Mouse (Mus musculus) hindbrain, embryonic 11.5 days (tissue): ENCODE data around the gene Tpbpa. TPM values are rescaled to one million over a fixed set of nuclear protein-coding genes. Genes with fewer than 3 reads are reported as not detected.
"Not testable (repeated sequence)": the region's sequence is repeated elsewhere in the genome, so short reads cannot be mapped to it uniquely, and the experiment has no call there.

ENCODE experiments used
- ATAC-seq: fragments of 200-750 bp; cut with Nextera tagmentation; 2 replicates; pipeline ENCODE4 v1.8.0; 2017; ENCODE audit warnings: mild to moderate bottlenecking, moderate TSS enrichment, moderate library complexity; ENCODE audit not compliant: low FRiP score
- DNase-seq: peaks from one replicate; pipeline ENCODE4 v3.0.0-alpha.2; 2015; ENCODE audit warnings: low spot score
- H3K27ac ChIP-seq: fragments of 300-500 bp; sonication (generic); 2 replicates; pipeline ENCODE4 v1.5.1; 2014; ENCODE audit warnings: mild to moderate bottlenecking, low read depth, low read length
- H3K27me3 ChIP-seq: fragments of 300-500 bp; sonication (generic); 2 replicates; pipeline ENCODE4 v1.6.1; 2014; ENCODE audit warnings: mild to moderate bottlenecking, low read length, moderate library complexity, mixed read lengths; ENCODE audit not compliant: control insufficient read depth, insufficient read depth
- H3K36me3 ChIP-seq: fragments of 300-500 bp; sonication (generic); 2 replicates; pipeline ENCODE4 v1.6.1; 2014; ENCODE audit warnings: mild to moderate bottlenecking, low read length, moderate library complexity, mixed read lengths; ENCODE audit not compliant: control insufficient read depth, insufficient read depth
- H3K4me1 ChIP-seq: fragments of 300-500 bp; sonication (generic); replicated peaks from 2 replicates; pipeline ENCODE4 v1.6.1; 2014; ENCODE audit warnings: low read length, mixed read lengths; ENCODE audit not compliant: control insufficient read depth, insufficient read depth
- H3K4me2 ChIP-seq: fragments of 300-500 bp; sonication (generic); replicated peaks from 2 replicates; pipeline ENCODE4 v1.6.1; 2014; ENCODE audit warnings: mild to moderate bottlenecking, low read depth, low read length
- H3K4me3 ChIP-seq: fragments of 300-500 bp; sonication (generic); 2 replicates; pipeline ENCODE4 v1.5.1; 2014; ENCODE audit warnings: low read depth, low read length
- H3K9ac ChIP-seq: fragments of 300-500 bp; sonication (generic); 2 replicates; pipeline ENCODE4 v1.6.1; 2014; ENCODE audit warnings: low read depth, low read length
- H3K9me3 ChIP-seq: fragments of 300-500 bp; sonication (generic); 2 replicates; pipeline ENCODE4 v1.6.1; 2016; ENCODE audit warnings: low read length; ENCODE audit not compliant: control insufficient read depth
- WGBS: fragments of 180-500 bp; shearing (Covaris S2); extraction: QIAGEN DNeasy Blood & Tissue Kit; methylation state at CpG from one replicate; pipeline ENCODE4 v1.1.7; 2014; 5-methylcytosine and 5-hydroxymethylcytosine counted together
- polyA plus RNA-seq: library from polyadenylated mRNA; unstranded; fragments of >200 nt; fragmentation: Nextera tagmentation; extraction: Ambion mirVana; gene quantifications from 2 replicates; pipeline ENCODE4 v1.2.1, GENCODE M21; 2014

The Tpbpa gene
- polyA plus RNA-seq, 1 experiment from 2014 or later = not detected

DNA sequence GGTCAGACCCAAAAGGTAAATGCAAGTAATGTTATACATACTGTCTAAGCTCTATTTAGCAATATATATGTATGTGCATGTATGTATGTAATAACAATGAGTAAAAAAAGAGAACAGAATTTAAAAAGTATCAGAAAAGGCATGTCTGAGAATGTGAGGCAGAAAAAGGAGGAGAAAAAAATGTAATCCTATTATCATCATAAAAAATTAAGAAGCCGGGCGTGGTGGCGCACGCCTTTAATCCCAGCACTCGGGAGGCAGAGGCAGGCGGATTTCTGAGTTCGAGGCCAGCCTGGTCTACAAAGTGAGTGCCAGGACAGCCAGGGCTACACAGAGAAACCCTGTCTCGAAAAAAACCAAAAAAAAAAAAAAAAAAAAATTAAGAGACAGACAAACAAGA is 45.0 kb downstream of the Tpbpa start, which contains the start of gene Gm49392:
Gene Gm49392 (minus strand): TSS at position 101 of the 400 bp plus-strand sequence.
- not testable (repeated sequence) for H3K4me2 ChIP-seq, ATAC-seq, H3K4me1 ChIP-seq, DNase-seq, H3K9ac ChIP-seq, H3K27me3 ChIP-seq, H3K4me3 ChIP-seq, H3K36me3 ChIP-seq, H3K27ac ChIP-seq, H3K9me3 ChIP-seq
- 81% methylated on average over 8 of the region's 8 CpGs for whole genome bisulfite sequencing

GRCm38 (mm10) chr13:60895406-60896160 is 46.2 kb downstream of the Tpbpa start:
- DNase-seq (no peak), ATAC-seq (no peak)
- no peaks in the 10 kb centered on the region for H3K4me1 ChIP-seq
- H3K9me3 ChIP-seq = no peaks in the 10 kb centered on the region
- no peak overlapping the region for H3K27ac ChIP-seq
- H3K4me3 ChIP-seq = no peak overlapping the region
- H3K36me3 ChIP-seq = no peaks in the 10 kb centered on the region
- no peak overlapping the region for H3K9ac ChIP-seq
- H3K4me2 ChIP-seq = no peak overlapping the region
- H3K27me3 ChIP-seq = no peaks in the 10 kb centered on the region

DNA sequence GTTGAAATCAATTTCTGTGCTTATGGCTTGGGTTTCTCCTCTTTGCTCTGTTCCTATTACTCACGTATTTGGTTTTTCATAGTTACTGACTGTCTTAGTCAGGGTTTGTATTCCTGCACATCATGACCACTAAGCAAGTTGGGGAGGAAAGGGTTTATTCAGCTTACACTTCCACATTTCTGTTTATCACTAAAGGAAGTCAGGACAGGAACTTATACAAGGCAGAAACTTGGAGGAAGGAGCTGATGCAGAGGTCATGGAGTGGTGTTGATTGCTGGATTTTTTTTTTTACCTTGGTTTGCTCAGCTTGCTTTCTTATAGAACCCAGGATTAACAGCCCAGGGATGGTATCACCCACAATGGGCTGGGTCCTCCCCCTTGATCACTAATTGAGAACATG is 49.5 kb downstream of the Tpbpa start:
- Histone ChIP-seq H3K27me3 (no peaks in the 10 kb centered on the region), H3K27ac (no peak overlapping the region), H3K4me3 (no peak overlapping the region), H3K9me3 (no peaks in the 10 kb centered on the region), H3K4me1 (no peaks in the 10 kb centered on the region), H3K9ac (no peak overlapping the region), H3K4me2 (no peak overlapping the region), H3K36me3 (no peaks in the 10 kb centered on the region)
- no peak for DNase-seq
- no peak for ATAC-seq
- WGBS = 88% methylated on average over 1 of the region's 1 CpGs

Other genes starting within 250 kb of the Tpbpa start
- not detected in 2 replicates for gene BC051665, start 155.6 kb downstream of the Tpbpa start, polyA plus RNA-seq
- not detected in 2 replicates for gene Ctsll3, start 139.1 kb downstream of the Tpbpa start, polyA plus RNA-seq
- 0.15 TPM in 1 of 2 replicates, not detected in the other for gene 4930486L24Rik, start 77.5 kb downstream of the Tpbpa start, polyA plus RNA-seq
- 0.31 and 0.49 TPM in 2 replicates for gene Gm49392, start 45.1 kb downstream of the Tpbpa start, polyA plus RNA-seq
- 1.7 and 2.6 TPM in 2 replicates for gene Ctla2b, start 44.5 kb downstream of the Tpbpa start, polyA plus RNA-seq
- not detected in 2 replicates for gene Tpbpb, start 37.1 kb downstream of the Tpbpa start, polyA plus RNA-seq
- not detected in 2 replicates for gene Gm49393, start 6.4 kb downstream of the Tpbpa start, polyA plus RNA-seq
- 0.80 and 1.8 TPM in 2 replicates for gene Gm49391, start 5.4 kb downstream of the Tpbpa start, polyA plus RNA-seq
- gene Ctla2a, start 5.4 kb downstream of the Tpbpa start, polyA plus RNA-seq = 14.7 and 16.7 TPM in 2 replicates
- not detected in 2 replicates for gene Ctsj, start 64.0 kb upstream of the Tpbpa start, polyA plus RNA-seq
- not detected in 2 replicates for gene Ctsq, start 98.6 kb upstream of the Tpbpa start, polyA plus RNA-seq
- gene Ctsr, start 222.3 kb upstream of the Tpbpa start, polyA plus RNA-seq = not detected in 2 replicates